8 mouse cellular contexts compared by ENCODE assay signal in genomic region chr7:127016486-127016938, GRCm38 (mm10). TPM values are rescaled to one million over a fixed set of nuclear protein-coding genes. Genes with fewer than 3 reads are reported as not detected.
DNase-seq lines count a peak whose midpoint lies in the region; ATAC-seq and TF ChIP-seq lines count a peak whose summit lies in the region.

No protein-coding gene starts in this region.

- POLR2A ChIA-PET in Patski (lab: Charles Lee) = interaction anchor here (0.5 to 3.2 kb wide), 7 partner anchors 8 to 454 kb away, joined by 3 to 31 read pairs (median 4); partner anchors contain the start of gene Maz

- CTCF ChIA-PET in Patski (lab: Charles Lee) = interaction anchor here (0.9 to 4.7 kb wide), 5 partner anchors 9 to 262 kb away, joined by 3 to 21 read pairs (median 7); no protein-coding TSS in a partner anchor

- H3K4me3 ChIP-seq in kidney, adult 2 months (ENCODE audit: insufficient read depth, low read depth, low read length) = peak overlapping the region; percentile 89
- peak overlapping the region; percentile 72 for H3K4me3 ChIP-seq in embryonic facial prominence, embryonic 13.5 days
- H3K4me3 ChIP-seq in intestine, embryonic 14.5 days (ENCODE audit: low read depth, low read length) = peak overlapping the region; percentile 72
- H3K4me3 ChIP-seq in stomach, postnatal 0 days (ENCODE audit: low read depth, low read length) = peak overlapping the region; percentile 66

- H3K9me3 ChIP-seq in embryonic facial prominence, embryonic 13.5 days = no peaks in the 10 kb centered on the region
- H3K9me3 ChIP-seq in intestine, embryonic 14.5 days (ENCODE audit: control insufficient read depth, low read length) = no peaks in the 10 kb centered on the region
- no peaks in the 10 kb centered on the region for H3K9me3 ChIP-seq in stomach, postnatal 0 days (ENCODE audit: control insufficient read depth, low read length)

- no peak for TF ChIP-seq EP300 in stomach, postnatal 0 days (optimal IDR thresholded peaks at IDR 0.05)

- TF ChIP-seq POLR2A in kidney, adult 2 months (IDR thresholded peaks at IDR 0.05; ENCODE audit: low read depth, low read length) = no peak

- ATAC-seq in Patski = peak; percentile 11
- 0 out of 2 replicates have a peak, but pooled peaks have one; percentile 15 for ATAC-seq in embryonic facial prominence, embryonic 13.5 days (ENCODE audit: insufficient number of reproducible peaks, insufficient read depth, low FRiP score, low TSS enrichment, low read depth)
- peak; percentile 33 for ATAC-seq in intestine, embryonic 14.5 days (replicated peaks; ENCODE audit: low FRiP score, low TSS enrichment, low read depth)
- peak; percentile 36 for ATAC-seq in megakaryocyte-erythroid progenitor cell, adult 5-6 weeks (replicated peaks; ENCODE audit: low FRiP score, low TSS enrichment, poor library complexity, severe bottlenecking)
- peak; percentile 25 for ATAC-seq in stomach, postnatal 0 days (ENCODE audit: low FRiP score, low TSS enrichment)

- in situ Hi-C loops in Patski (cut with MboI; ENCODE audit: low pct_unique_long_range_greater_than_20kb) = no loop called here

- H3K36me3 ChIP-seq in kidney, adult 2 months (ENCODE audit: control insufficient read depth, insufficient read depth, low read length) = no peaks in the 10 kb centered on the region
- peaks cover 45% of the 10 kb centered on the region for H3K36me3 ChIP-seq in embryonic facial prominence, embryonic 13.5 days
- peaks cover 25% of the 10 kb centered on the region for H3K36me3 ChIP-seq in intestine, embryonic 14.5 days (ENCODE audit: control insufficient read depth, insufficient read depth, low read length)
- H3K36me3 ChIP-seq in stomach, postnatal 0 days (ENCODE audit: control insufficient read depth, insufficient read depth, low read length) = no peaks in the 10 kb centered on the region

- H3K27ac ChIP-seq in kidney, adult 2 months (ENCODE audit: insufficient read depth, low read depth, low read length) = peak overlapping the region; percentile 96
- peak overlapping the region; percentile 96 for H3K27ac ChIP-seq in embryonic facial prominence, embryonic 13.5 days
- H3K27ac ChIP-seq in intestine, embryonic 14.5 days (ENCODE audit: low read depth) = peak overlapping the region; percentile 87
- peak overlapping the region; percentile 96 for H3K27ac ChIP-seq in stomach, postnatal 0 days (replicated peaks)

- no peaks in the 10 kb centered on the region for H3K27me3 ChIP-seq in kidney, adult 2 months (replicated peaks; ENCODE audit: control insufficient read depth, insufficient read depth, low read length)
- no peaks in the 10 kb centered on the region for H3K27me3 ChIP-seq in Patski
- no peaks in the 10 kb centered on the region for H3K27me3 ChIP-seq in embryonic facial prominence, embryonic 13.5 days
- H3K27me3 ChIP-seq in intestine, embryonic 14.5 days (replicated peaks; ENCODE audit: control insufficient read depth, insufficient read depth, low read length) = no peaks in the 10 kb centered on the region
- H3K27me3 ChIP-seq in stomach, postnatal 0 days (ENCODE audit: control insufficient read depth, insufficient read depth, low read length) = no peaks in the 10 kb centered on the region

- WGBS in kidney, adult 2 months = under 1% methylated on average over 22 of the region's 22 CpGs
- under 1% methylated on average over 22 of the region's 22 CpGs for WGBS in embryonic facial prominence, embryonic 13.5 days
- under 1% methylated on average over 22 of the region's 22 CpGs for WGBS in intestine, embryonic 14.5 days
- 1% methylated on average over 22 of the region's 22 CpGs for WGBS in stomach, postnatal 0 days

- H3K9ac ChIP-seq in embryonic facial prominence, embryonic 13.5 days = peak overlapping the region; percentile 93
- peak overlapping the region; percentile 73 for H3K9ac ChIP-seq in intestine, embryonic 14.5 days (ENCODE audit: low read length)
- H3K9ac ChIP-seq in stomach, postnatal 0 days (ENCODE audit: low read length) = peak overlapping the region; percentile 74

- no peak for DNase-seq in kidney, adult 2 months
- DNase-seq in kidney, postnatal 14 days = no peak
- no peak for DNase-seq in Patski (ENCODE audit: low read depth, low spot score)
- no peak for DNase-seq in intestine, embryonic 14.5 days (ENCODE audit: low spot score)
- peak; percentile 69 for DNase-seq in stomach, postnatal 0 days (ENCODE audit: low spot score)
- no peak for DNase-seq in yolk sac, embryonic 10.5 days (ENCODE audit: low spot score)

- peak overlapping the region; percentile 92 for H3K4me2 ChIP-seq in embryonic facial prominence, embryonic 13.5 days
- H3K4me2 ChIP-seq in intestine, embryonic 14.5 days (ENCODE audit: low read length) = peak overlapping the region; percentile 88
- peak overlapping the region; percentile 94 for H3K4me2 ChIP-seq in stomach, postnatal 0 days (replicated peaks; ENCODE audit: low read depth)

- TF ChIP-seq CTCF in kidney, adult 2 months (conservative IDR thresholded peaks at IDR 0.05; ENCODE audit: insufficient read depth, insufficient read length, low read depth, low read length) = no peak
- TF ChIP-seq CTCF in Patski (IDR thresholded peaks at IDR 0.05) = no peak
- TF ChIP-seq CTCF in stomach, postnatal 0 days (IDR thresholded peaks at IDR 0.05; ENCODE audit: low read depth) = no peak

- peaks cover 11% of the 10 kb centered on the region; the same call in 1 of the 2 replicates for H3K4me1 ChIP-seq in kidney, adult 2 months (ENCODE audit: control insufficient read depth, insufficient read depth, low read length)
- H3K4me1 ChIP-seq in embryonic facial prominence, embryonic 13.5 days = peaks cover 61% of the 10 kb centered on the region
- H3K4me1 ChIP-seq in intestine, embryonic 14.5 days (replicated peaks; ENCODE audit: control insufficient read depth, insufficient read depth, low read length) = peaks cover 40% of the 10 kb centered on the region
- peaks cover 4% of the 10 kb centered on the region; the same call in 1 of the 2 replicates for H3K4me1 ChIP-seq in stomach, postnatal 0 days (replicated peaks; ENCODE audit: control insufficient read depth, insufficient read depth)

RNA-seq across cellular contexts. Expression of gene Pagr1b, which starts 0.2 kb away (rescaled TPM):
- polyA plus RNA-seq in kidney, adult 2 months (2012; rRNA removed) = 0.91 and 1.3 TPM in 2 replicates
- 0.33 TPM for polyA plus RNA-seq in Patski (2021)
- 0.47 TPM in 1 of 2 replicates, not detected in the other for polyA plus RNA-seq in embryonic facial prominence, embryonic 13.5 days (2015; fragmentation: Nextera tagmentation; extraction: Ambion mirVana)
- 0.45 and 0.86 TPM in 2 replicates for polyA plus RNA-seq in intestine, embryonic 14.5 days (2014; fragmentation: Nextera tagmentation; extraction: Ambion mirVana)
- total RNA-seq in megakaryocyte-erythroid progenitor cell, adult 5-6 weeks (2014; fragmentation: Nextera tagmentation) = 0.66 TPM in 1 of 2 replicates, not detected in the other
- 4.5 and 8.7 TPM in 2 replicates for total RNA-seq in megakaryocyte-erythroid progenitor cell, adult 5-6 weeks (2017)
- 0.42 TPM in 1 of 2 replicates, not detected in the other for polyA plus RNA-seq in stomach, postnatal 0 days (2015; fragmentation: Nextera tagmentation; extraction: Ambion mirVana)

RNA-seq across cellular contexts. Expression of gene Pagr1a, which starts 0.6 kb away (rescaled TPM):
- polyA plus RNA-seq in kidney, adult 2 months (2012; rRNA removed) = 2.8 and 17.6 TPM in 2 replicates
- 17.5 TPM for polyA plus RNA-seq in Patski (2021)
- 50.4 and 53.7 TPM in 2 replicates for polyA plus RNA-seq in embryonic facial prominence, embryonic 13.5 days (2015; fragmentation: Nextera tagmentation; extraction: Ambion mirVana)
- polyA plus RNA-seq in intestine, embryonic 14.5 days (2014; fragmentation: Nextera tagmentation; extraction: Ambion mirVana) = 43.9 and 47.7 TPM in 2 replicates
- 62.5 and 66.9 TPM in 2 replicates for total RNA-seq in megakaryocyte-erythroid progenitor cell, adult 5-6 weeks (2014; fragmentation: Nextera tagmentation)
- 24.5 TPM in 1 of 2 replicates, not detected in the other for total RNA-seq in megakaryocyte-erythroid progenitor cell, adult 5-6 weeks (2017)
- polyA plus RNA-seq in stomach, postnatal 0 days (2015; fragmentation: Nextera tagmentation; extraction: Ambion mirVana) = 8.7 and 25.1 TPM in 2 replicates

RNA-seq across cellular contexts. Expression of gene Mvp, which starts 2.1 kb away (rescaled TPM):
- 56.9 and 66.9 TPM in 2 replicates for polyA plus RNA-seq in kidney, adult 2 months (2012; rRNA removed)
- polyA plus RNA-seq in Patski (2021) = 104 TPM
- 5.3 and 7.1 TPM in 2 replicates for polyA plus RNA-seq in embryonic facial prominence, embryonic 13.5 days (2015; fragmentation: Nextera tagmentation; extraction: Ambion mirVana)
- 27.4 and 29.6 TPM in 2 replicates for polyA plus RNA-seq in intestine, embryonic 14.5 days (2014; fragmentation: Nextera tagmentation; extraction: Ambion mirVana)
- 5.6 and 7.9 TPM in 2 replicates for total RNA-seq in megakaryocyte-erythroid progenitor cell, adult 5-6 weeks (2014; fragmentation: Nextera tagmentation)
- total RNA-seq in megakaryocyte-erythroid progenitor cell, adult 5-6 weeks (2017) = 13.5 and 19.7 TPM in 2 replicates
- 49.5 and 50.0 TPM in 2 replicates for polyA plus RNA-seq in stomach, postnatal 0 days (2015; fragmentation: Nextera tagmentation; extraction: Ambion mirVana)

RNA-seq across cellular contexts. Expression of gene Gm42742, which starts 4.4 kb away (rescaled TPM):
- polyA plus RNA-seq in kidney, adult 2 months (2012; rRNA removed) = 21.2 and 28.9 TPM in 2 replicates
- polyA plus RNA-seq in Patski (2021) = 39.5 TPM
- 83.4 and 89.6 TPM in 2 replicates for polyA plus RNA-seq in embryonic facial prominence, embryonic 13.5 days (2015; fragmentation: Nextera tagmentation; extraction: Ambion mirVana)
- 41.8 and 46.3 TPM in 2 replicates for polyA plus RNA-seq in intestine, embryonic 14.5 days (2014; fragmentation: Nextera tagmentation; extraction: Ambion mirVana)
- total RNA-seq in megakaryocyte-erythroid progenitor cell, adult 5-6 weeks (2014; fragmentation: Nextera tagmentation) = 0.47 and 3.3 TPM in 2 replicates
- total RNA-seq in megakaryocyte-erythroid progenitor cell, adult 5-6 weeks (2017) = 22.6 TPM in 1 of 2 replicates, not detected in the other
- polyA plus RNA-seq in stomach, postnatal 0 days (2015; fragmentation: Nextera tagmentation; extraction: Ambion mirVana) = 12.0 and 27.5 TPM in 2 replicates

RNA-seq across cellular contexts. Expression of gene Prrt2, which starts 4.5 kb away (rescaled TPM):
- polyA plus RNA-seq in kidney, adult 2 months (2012; rRNA removed) = 3.6 and 4.6 TPM in 2 replicates
- 0.36 TPM for polyA plus RNA-seq in Patski (2021)
- 13.1 and 16.9 TPM in 2 replicates for polyA plus RNA-seq in embryonic facial prominence, embryonic 13.5 days (2015; fragmentation: Nextera tagmentation; extraction: Ambion mirVana)
- polyA plus RNA-seq in intestine, embryonic 14.5 days (2014; fragmentation: Nextera tagmentation; extraction: Ambion mirVana) = 9.2 and 9.5 TPM in 2 replicates
- total RNA-seq in megakaryocyte-erythroid progenitor cell, adult 5-6 weeks (2014; fragmentation: Nextera tagmentation) = 0.74 and 2.0 TPM in 2 replicates
- 0.80 and 2.3 TPM in 2 replicates for total RNA-seq in megakaryocyte-erythroid progenitor cell, adult 5-6 weeks (2017)
- polyA plus RNA-seq in stomach, postnatal 0 days (2015; fragmentation: Nextera tagmentation; extraction: Ambion mirVana) = 1.7 and 2.9 TPM in 2 replicates
